Mouse (Mus musculus): ENCODE results near the gene Evi2.

DNA sequence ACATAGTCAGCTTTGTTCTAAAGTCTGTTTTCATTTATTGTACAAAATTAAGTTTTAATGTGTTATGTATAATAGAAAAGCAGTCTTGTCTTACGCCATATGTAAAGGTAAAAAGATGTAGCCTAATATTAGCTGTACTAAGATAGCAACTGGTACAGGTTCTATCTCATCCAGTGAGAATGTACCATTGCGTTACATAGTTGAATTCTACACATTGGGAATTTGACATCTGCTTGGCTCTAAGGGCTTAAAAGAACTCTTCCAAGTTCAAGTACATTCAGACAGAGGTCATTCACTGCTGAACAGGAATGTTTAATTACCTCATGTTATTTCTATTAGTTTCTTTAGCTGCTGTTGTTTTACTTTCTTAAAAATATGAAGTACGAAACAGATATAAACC is 3.8 kb downstream of the Evi2 start:
- no peak for TF ChIP-seq CTCF (IDR thresholded peaks at IDR 0.05; ENCODE audit: low read depth)
- TF ChIP-seq EP300 (optimal IDR thresholded peaks at IDR 0.05), result no peak

Measured in stomach, postnatal 0 days (tissue).